Mouse (Mus musculus) thymus, adult 2 months (tissue): ENCODE measurements around the gene Ldhd. TPM values are rescaled to one million over a fixed set of nuclear protein-coding genes. Genes with fewer than 3 reads are reported as not detected.

Experiments used
- DNase-seq: peaks from one replicate; pipeline ENCODE4 v3.0.0; 2021
- H3K27ac ChIP-seq: fragments of 200-500 bp; 2 replicates; pipeline ENCODE4 v1.5.1; 2012; ENCODE audit warnings: low read length, control low read depth; ENCODE audit not compliant: control insufficient read depth, insufficient read depth
- H3K27me3 ChIP-seq: fragments of 200-500 bp; 2 replicates; pipeline ENCODE4 v1.6.1; 2012; ENCODE audit warnings: mild to moderate bottlenecking, low read length, moderate library complexity, mixed read lengths; ENCODE audit not compliant: control insufficient read depth, insufficient read depth
- H3K36me3 ChIP-seq: fragments of 200-500 bp; 2 replicates; pipeline ENCODE4 v1.6.1; 2012; ENCODE audit warnings: mild to moderate bottlenecking, low read length, moderate library complexity; ENCODE audit not compliant: control insufficient read depth, insufficient read depth
- H3K4me1 ChIP-seq: fragments of 200-500 bp; replicated peaks from 2 replicates; pipeline ENCODE4 v1.6.1; 2012; ENCODE audit warnings: low read length; ENCODE audit not compliant: control insufficient read depth, insufficient read depth
- H3K4me3 ChIP-seq: fragments of 200-500 bp; 2 replicates; pipeline ENCODE4 v1.5.1; 2012; ENCODE audit warnings: mild to moderate bottlenecking, low read length, control low read depth, moderate library complexity; ENCODE audit not compliant: control insufficient read depth, insufficient read depth
- CTCF ChIP-seq: fragments of 200-500 bp; IDR thresholded peaks from 2 replicates; pipeline ENCODE4 v1.5.1; 2012; ENCODE audit warnings: mild to moderate bottlenecking, control low read depth, low read length, moderate library complexity, borderline replicate concordance; ENCODE audit not compliant: control insufficient read depth, poor library complexity, insufficient read depth; ENCODE audit errors: extremely low read depth
- POLR2A ChIP-seq: fragments of 200-500 bp; IDR thresholded peaks from 2 replicates; pipeline ENCODE4 v1.6.1; 2012; ENCODE audit warnings: mild to moderate bottlenecking, low read length, control low read depth, moderate library complexity; ENCODE audit not compliant: control insufficient read depth, poor library complexity, insufficient read depth; ENCODE audit errors: extremely low read depth
- WGBS: fragments of 180-500 bp; shearing (Covaris S2); methylation state at CpG from one replicate; pipeline ENCODE4 v1.1.7; 2018; 5-methylcytosine and 5-hydroxymethylcytosine counted together
- polyA plus RNA-seq: library from polyadenylated mRNA; depleted of rRNA; stranded (reverse); fragments of >200 nt; gene quantifications from 2 replicates; pipeline ENCODE4 v1.2.3, GENCODE M21; 2012; rRNA removed

The Ldhd gene
- polyA plus RNA-seq, 1 experiment = 10.4 TPM

DNA sequence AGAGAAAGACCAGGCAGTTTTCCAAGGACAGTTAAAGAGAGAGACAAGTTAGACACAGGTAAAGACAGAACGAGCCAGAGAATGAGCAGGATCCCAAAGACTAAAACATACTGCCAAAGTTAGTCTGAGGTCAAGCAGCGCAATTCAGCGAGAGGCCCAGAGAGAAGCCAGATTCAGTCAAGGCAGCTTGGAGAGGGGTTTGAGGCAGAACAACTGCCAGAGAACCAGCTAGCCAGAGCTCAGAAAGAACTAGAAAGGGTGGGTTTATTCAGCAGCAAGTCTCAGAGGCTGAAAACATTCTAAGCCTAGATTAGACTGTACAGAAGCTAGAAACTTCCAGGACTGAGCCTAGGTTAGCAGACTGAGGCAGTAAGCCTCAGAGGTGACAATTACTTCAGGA, 49.9 kb downstream of the Ldhd start:
- DNase-seq = no peak
- TF ChIP-seq POLR2A (no peak), CTCF (no peak)
- WGBS = 98% methylated on average over 3 of the region's 3 CpGs
- no peaks in the 10 kb centered on the region for H3K27me3 ChIP-seq
- peaks cover 69% of the 10 kb centered on the region for H3K4me1 ChIP-seq
- H3K27ac ChIP-seq = peak overlapping the region; percentile 16
- no peak overlapping the region for H3K4me3 ChIP-seq
- peaks cover 17% of the 10 kb centered on the region for H3K36me3 ChIP-seq

DNA sequence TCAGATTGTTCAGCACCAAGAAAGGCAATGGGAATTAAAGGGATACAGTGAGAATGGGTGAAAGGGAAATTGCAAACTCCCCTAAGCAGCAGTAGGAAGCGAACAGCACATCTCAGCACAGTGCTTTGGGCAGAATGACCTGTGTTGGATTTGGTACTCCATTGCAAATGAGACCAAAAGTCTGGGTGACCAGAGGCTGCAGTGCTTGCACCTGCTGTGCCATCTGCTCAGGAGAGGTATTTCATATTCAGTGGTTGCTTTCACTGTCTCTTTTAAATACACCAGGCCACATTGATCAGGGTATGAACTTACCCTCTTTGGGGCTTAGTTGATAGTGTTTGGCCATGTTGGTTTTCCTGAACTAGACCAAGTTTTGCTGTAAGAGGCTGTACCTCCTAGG, 50.9 kb downstream of the Ldhd start:
- Histone ChIP-seq H3K4me1 (peaks cover 62% of the 10 kb centered on the region), H3K4me3 (no peak overlapping the region), H3K36me3 (peaks cover 15% of the 10 kb centered on the region), H3K27ac (no peak overlapping the region; the same call in 1 of the 2 replicates), H3K27me3 (no peaks in the 10 kb centered on the region)
- TF ChIP-seq CTCF = no peak
- TF ChIP-seq POLR2A = no peak
- DNase-seq = no peak
- WGBS = 84% methylated on average over 1 of the region's 1 CpGs

DNA sequence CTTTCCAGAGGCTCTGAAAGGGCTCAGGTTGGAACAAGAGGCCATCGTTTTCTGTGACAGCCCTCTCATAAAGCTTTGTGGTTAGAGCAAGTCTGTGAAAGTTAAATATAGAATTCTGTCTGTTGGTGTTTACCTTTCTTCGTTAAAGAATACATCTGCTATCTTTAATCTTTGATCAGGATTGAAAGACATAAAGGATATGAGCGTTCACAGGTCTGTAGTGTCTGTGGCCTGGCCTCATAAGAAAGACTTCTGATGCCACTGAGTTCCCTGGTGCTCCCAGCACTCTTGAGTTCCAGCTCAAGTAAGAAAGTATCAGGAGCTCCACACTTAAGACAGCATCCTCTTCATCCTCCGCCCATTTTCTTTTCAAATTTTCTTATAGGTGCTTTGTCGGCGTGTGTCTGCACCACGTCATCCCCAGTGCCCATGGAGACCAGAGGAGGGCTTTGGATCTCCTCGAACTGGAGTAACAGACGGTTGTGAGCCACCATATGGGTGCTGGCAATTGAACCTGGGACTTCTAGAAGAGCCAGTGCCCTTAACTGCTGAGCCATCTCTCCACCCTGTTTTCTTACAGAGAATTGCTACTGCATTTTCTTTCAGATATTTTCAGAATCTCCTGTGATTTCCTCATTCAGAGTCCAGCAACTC, 52.2 kb downstream of the Ldhd start:
- 36% methylated on average over 9 of the region's 9 CpGs for WGBS
- no peaks in the 10 kb centered on the region for H3K27me3 ChIP-seq
- H3K27ac ChIP-seq = peak overlapping the region; percentile 82
- no peak for DNase-seq
- peaks cover 60% of the 10 kb centered on the region for H3K4me1 ChIP-seq
- peaks cover 14% of the 10 kb centered on the region; the same call in 1 of the 2 replicates for H3K36me3 ChIP-seq
- H3K4me3 ChIP-seq = no peak overlapping the region
- TF ChIP-seq CTCF (no peak), POLR2A (no peak)

DNA sequence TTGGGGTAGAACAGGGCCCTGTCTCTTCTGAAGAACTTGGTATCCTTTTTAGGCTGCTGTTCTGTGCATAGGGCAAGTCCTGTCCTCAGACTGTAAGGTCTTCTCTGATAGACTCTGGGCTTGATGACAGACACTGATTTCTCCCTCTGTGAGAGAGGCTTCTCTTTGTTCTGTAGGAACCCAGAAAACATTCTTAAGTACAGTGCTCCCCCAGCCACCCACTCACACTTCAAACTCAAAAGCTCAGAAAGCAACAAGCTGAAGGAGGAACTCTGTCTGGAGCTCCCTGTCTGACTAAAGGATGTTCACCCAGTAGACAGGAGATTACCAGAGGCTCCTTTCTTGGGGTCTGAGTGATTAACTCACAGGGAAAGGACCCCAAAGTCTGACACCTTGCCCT, 53.7 kb downstream of the Ldhd start:
- no peak for DNase-seq
- Histone ChIP-seq H3K27ac (peak overlapping the region; percentile 81), H3K4me1 (peaks cover 59% of the 10 kb centered on the region), H3K27me3 (no peaks in the 10 kb centered on the region), H3K36me3 (peaks cover 14% of the 10 kb centered on the region; the same call in 1 of the 2 replicates), H3K4me3 (no peak overlapping the region)
- TF ChIP-seq POLR2A = no peak
- no peak for TF ChIP-seq CTCF

DNA sequence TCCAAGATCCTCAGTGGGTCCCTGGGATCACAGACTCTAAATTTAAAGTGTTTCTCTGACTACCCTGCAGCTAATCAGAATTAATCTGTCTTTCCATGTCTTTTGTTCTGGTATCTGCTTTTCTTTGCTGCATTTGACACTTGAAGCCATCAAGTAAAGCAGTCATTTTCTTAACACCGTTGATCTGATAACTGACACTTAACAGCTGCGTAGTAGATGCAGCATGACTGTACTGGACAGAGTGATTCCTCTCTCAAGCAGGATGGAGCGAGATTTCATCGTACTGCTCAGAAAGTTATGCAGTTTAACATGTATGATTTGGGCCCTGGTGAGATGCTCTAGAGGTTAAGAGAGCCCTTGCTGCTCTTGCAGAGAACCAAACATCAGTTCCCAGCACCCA, 54.7 kb downstream of the Ldhd start:
- Histone ChIP-seq H3K27me3 (no peaks in the 10 kb centered on the region), H3K4me3 (no peak overlapping the region), H3K4me1 (peaks cover 59% of the 10 kb centered on the region), H3K27ac (0 out of 2 replicates have a peak overlapping the region, but pooled peaks have one; percentile 72), H3K36me3 (peaks cover 14% of the 10 kb centered on the region; the same call in 1 of the 2 replicates)
- 81% methylated on average over 4 of the region's 4 CpGs for WGBS
- no peak for TF ChIP-seq POLR2A
- no peak for TF ChIP-seq CTCF
- DNase-seq = no peak

DNA sequence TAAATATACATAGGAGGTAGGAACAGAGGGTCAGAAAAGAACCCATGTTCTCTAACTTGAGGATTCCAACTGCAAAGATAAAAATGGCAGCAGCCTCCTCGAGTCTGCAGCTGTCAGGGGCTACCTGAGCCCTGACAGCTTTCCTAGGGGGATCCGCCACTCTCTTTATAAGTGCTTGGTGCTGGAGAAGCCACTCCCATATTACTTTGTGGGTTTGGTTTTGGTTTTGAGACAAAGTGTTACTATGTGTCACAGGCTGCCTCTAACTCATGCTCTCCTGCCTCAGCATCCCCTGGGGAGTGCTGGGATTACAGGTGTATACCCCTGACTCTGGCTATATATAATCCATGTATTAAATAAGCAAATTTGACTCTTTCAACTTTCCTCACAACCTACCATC, 56.2 kb downstream of the Ldhd start:
- Histone ChIP-seq H3K4me3 (no peak overlapping the region), H3K36me3 (peaks cover 12% of the 10 kb centered on the region; the same call in 1 of the 2 replicates), H3K27ac (no peak overlapping the region), H3K4me1 (peaks cover 54% of the 10 kb centered on the region), H3K27me3 (no peaks in the 10 kb centered on the region)
- no peak for DNase-seq
- 38% methylated on average over 2 of the region's 2 CpGs for WGBS
- TF ChIP-seq POLR2A = no peak
- no peak for TF ChIP-seq CTCF

Other genes with a start within 250 kb of the Ldhd start
- 0.73 and 0.87 TPM in 2 replicates for gene Fa2h, start 236.6 kb downstream of the Ldhd start, polyA plus RNA-seq
- gene Wdr59, start 108.3 kb downstream of the Ldhd start, polyA plus RNA-seq = 9.0 and 10.1 TPM in 2 replicates
- 946 and 968 TPM in 2 replicates for gene Znrf1, start 94.3 kb downstream of the Ldhd start, polyA plus RNA-seq
- gene Zfp1, start 13.0 kb upstream of the Ldhd start, polyA plus RNA-seq = 10.3 and 11.1 TPM in 2 replicates
- 6.6 and 11.8 TPM in 2 replicates for gene Ctrb1, start 60.6 kb upstream of the Ldhd start, polyA plus RNA-seq
- 11.8 and 14.0 TPM in 2 replicates for gene Bcar1, start 113.4 kb upstream of the Ldhd start, polyA plus RNA-seq
- 5.5 and 5.8 TPM in 2 replicates for gene Cfdp1, start 223.9 kb upstream of the Ldhd start, polyA plus RNA-seq
- gene Tmem170, start 246.4 kb upstream of the Ldhd start, polyA plus RNA-seq = 3.1 and 3.7 TPM in 2 replicates